Mouse (Mus musculus) stomach, embryonic 14.5 days (tissue): ENCODE data around the gene Mllt1. TPM values are rescaled to one million over a fixed set of nuclear protein-coding genes. Genes with fewer than 3 reads are reported as not detected.

Experiments
- ATAC-seq: fragments of 200-750 bp; cut with Nextera tagmentation; 2 replicates; pipeline ENCODE4 v1.8.0; 2017; ENCODE audit warnings: low read depth, moderate TSS enrichment; ENCODE audit not compliant: insufficient number of reproducible peaks, insufficient read depth, low FRiP score
- H3K27ac ChIP-seq: fragments of 300-500 bp; sonication (generic); 2 replicates; pipeline ENCODE4 v1.5.1; 2014; ENCODE audit warnings: mild to moderate bottlenecking, low read length, moderate library complexity, mixed read lengths
- H3K27me3 ChIP-seq: fragments of 300-500 bp; sonication (generic); 2 replicates; pipeline ENCODE4 v1.6.1; 2014; ENCODE audit warnings: low read length, control low read depth, mixed read lengths; ENCODE audit not compliant: control insufficient read depth, insufficient read depth
- H3K36me3 ChIP-seq: fragments of 300-500 bp; sonication (generic); 2 replicates; pipeline ENCODE4 v1.6.1; 2014; ENCODE audit warnings: mild to moderate bottlenecking, control low read depth, low read length, moderate library complexity, mixed read lengths; ENCODE audit not compliant: control insufficient read depth, insufficient read depth
- H3K4me1 ChIP-seq: fragments of 300-500 bp; sonication (generic); 2 replicates; pipeline ENCODE4 v1.6.1; 2014; ENCODE audit warnings: low read length, control low read depth, mixed read lengths; ENCODE audit not compliant: control insufficient read depth, insufficient read depth
- H3K4me2 ChIP-seq: fragments of 300-500 bp; sonication (generic); replicated peaks from 2 replicates; pipeline ENCODE4 v1.6.1; 2014; ENCODE audit warnings: low read depth, low read length, control low read depth
- H3K4me3 ChIP-seq: fragments of 300-500 bp; sonication (generic); 2 replicates; pipeline ENCODE4 v1.5.1; 2014; ENCODE audit warnings: low read depth, low read length, control low read depth
- H3K9ac ChIP-seq: fragments of 300-500 bp; sonication (generic); replicated peaks from 2 replicates; pipeline ENCODE4 v1.6.1; 2014; ENCODE audit warnings: low read depth, mild to moderate bottlenecking, control low read depth, low read length, moderate library complexity, mixed read lengths
- H3K9me3 ChIP-seq: fragments of 300-500 bp; sonication (generic); 2 replicates; pipeline ENCODE4 v1.6.1; 2016; ENCODE audit warnings: low read depth, low read length, control low read depth; ENCODE audit not compliant: control insufficient read depth
- WGBS: fragments of 180-500 bp; shearing (Covaris S2); extraction: QIAGEN DNeasy Blood & Tissue Kit; methylation state at CpG from one replicate; pipeline ENCODE4 v1.1.7; 2014; 5-methylcytosine and 5-hydroxymethylcytosine counted together
- polyA plus RNA-seq: library from polyadenylated mRNA; unstranded; fragments of >200 nt; fragmentation: Nextera tagmentation; extraction: Ambion mirVana; gene quantifications from 2 replicates; pipeline ENCODE4 v1.2.1, GENCODE M21; 2014

Gene Mllt1
- polyA plus RNA-seq, 1 experiment from 2014 or later, result 26.8 TPM

GRCm38 (mm10) chr17:56906166-56906565 lies 29.0 kb downstream of the Mllt1 start:
- no peak overlapping the region for H3K27ac ChIP-seq
- 0 out of 2 replicates have a peak, but pooled peaks cover 2% of the 10 kb centered on the region for H3K4me1 ChIP-seq
- peaks cover 25% of the 10 kb centered on the region for H3K36me3 ChIP-seq
- WGBS, result 93% methylated on average over 3 of the region's 3 CpGs
- no peak overlapping the region for H3K9ac ChIP-seq
- no peaks in the 10 kb centered on the region for H3K9me3 ChIP-seq
- no peak overlapping the region for H3K4me3 ChIP-seq
- no peaks in the 10 kb centered on the region for H3K27me3 ChIP-seq
- no peak overlapping the region for H3K4me2 ChIP-seq
- no peak for ATAC-seq

GRCm38 (mm10) chr17:56902698-56903097 lies 32.5 kb downstream of the Mllt1 start:
- WGBS, result 88% methylated on average over 5 of the region's 5 CpGs
- no peak overlapping the region for H3K27ac ChIP-seq
- H3K9me3 ChIP-seq, result no peaks in the 10 kb centered on the region
- peaks cover 57% of the 10 kb centered on the region for H3K36me3 ChIP-seq
- H3K4me2 ChIP-seq, result no peak overlapping the region
- H3K9ac ChIP-seq, result 0 out of 2 replicates have a peak overlapping the region, but pooled peaks have one; percentile 6
- no peak overlapping the region for H3K4me3 ChIP-seq
- no peak for ATAC-seq
- H3K27me3 ChIP-seq, result no peaks in the 10 kb centered on the region
- 0 out of 2 replicates have a peak, but pooled peaks cover 2% of the 10 kb centered on the region for H3K4me1 ChIP-seq

GRCm38 (mm10) chr17:56897630-56898195 lies 37.5 kb downstream of the Mllt1 start:
- 87% methylated on average over 7 of the region's 7 CpGs for WGBS

GRCm38 (mm10) chr17:56896513-56897129 lies 38.6 kb downstream of the Mllt1 start:
- no peak overlapping the region for H3K9ac ChIP-seq
- peaks cover 82% of the 10 kb centered on the region for H3K36me3 ChIP-seq
- no peaks in the 10 kb centered on the region for H3K27me3 ChIP-seq
- H3K9me3 ChIP-seq, result no peaks in the 10 kb centered on the region
- H3K4me1 ChIP-seq, result no peaks in the 10 kb centered on the region
- H3K4me2 ChIP-seq, result no peak overlapping the region
- WGBS, result 85% methylated on average over 6 of the region's 6 CpGs
- no peak overlapping the region for H3K4me3 ChIP-seq
- no peak overlapping the region for H3K27ac ChIP-seq
- no peak for ATAC-seq

More at GRCm38 (mm10) chr17:56897630-56898195, 37.5 kb downstream of the Mllt1 start:
- Histone ChIP-seq H3K4me3 (no peak overlapping the region), H3K27me3 (no peaks in the 10 kb centered on the region), H3K36me3 (peaks cover 84% of the 10 kb centered on the region), H3K9me3 (no peaks in the 10 kb centered on the region), H3K9ac (no peak overlapping the region), H3K4me1 (no peaks in the 10 kb centered on the region), H3K4me2 (no peak overlapping the region), H3K27ac (no peak overlapping the region)
- peak; percentile 75 for ATAC-seq

- Histone ChIP-seq H3K4me2 (no peak overlapping the region), H3K27me3 (no peaks in the 10 kb centered on the region), H3K27ac (no peak overlapping the region), H3K4me1 (no peaks in the 10 kb centered on the region), H3K9me3 (no peaks in the 10 kb centered on the region), H3K4me3 (no peak overlapping the region), H3K36me3 (peaks cover 75% of the 10 kb centered on the region), H3K9ac (no peak overlapping the region)
- no peak for ATAC-seq
- 90% methylated on average over 9 of the region's 9 CpGs for WGBS
These were observed 39.8 kb downstream of the Mllt1 start for GRCm38 (mm10) chr17:56895368-56895918.

GRCm38 (mm10) chr17:56890018-56890417 lies 45.2 kb downstream of the Mllt1 start:
- Histone ChIP-seq H3K27ac (no peak overlapping the region), H3K9me3 (peaks cover 4% of the 10 kb centered on the region; the same call in 1 of the 2 replicates), H3K4me1 (no peaks in the 10 kb centered on the region), H3K4me2 (no peak overlapping the region), H3K4me3 (no peak overlapping the region), H3K27me3 (no peaks in the 10 kb centered on the region), H3K9ac (no peak overlapping the region), H3K36me3 (peaks cover 32% of the 10 kb centered on the region)
- no peak for ATAC-seq
- WGBS, result 98% methylated on average over 2 of the region's 2 CpGs

- H3K4me1 ChIP-seq, result no peaks in the 10 kb centered on the region
- WGBS, result 88% methylated on average over 2 of the region's 3 CpGs
- peaks cover 12% of the 10 kb centered on the region for H3K36me3 ChIP-seq
- H3K9ac ChIP-seq, result no peak overlapping the region
- no peaks in the 10 kb centered on the region for H3K27me3 ChIP-seq
- H3K27ac ChIP-seq, result no peak overlapping the region
- no peak overlapping the region for H3K4me2 ChIP-seq
- ATAC-seq, result no peak
- H3K4me3 ChIP-seq, result no peak overlapping the region
- peaks cover 4% of the 10 kb centered on the region; the same call in 1 of the 2 replicates for H3K9me3 ChIP-seq
These were observed 47.2 kb downstream of the Mllt1 start for GRCm38 (mm10) chr17:56888050-56888449.

GRCm38 (mm10) chr17:56884809-56885208 lies 50.4 kb downstream of the Mllt1 start:
- no peak overlapping the region for H3K4me2 ChIP-seq
- H3K4me3 ChIP-seq, result no peak overlapping the region
- WGBS, result 88% methylated on average over 17 of the region's 17 CpGs
- peaks cover 4% of the 10 kb centered on the region; the same call in 1 of the 2 replicates for H3K9me3 ChIP-seq
- ATAC-seq, result no peak
- H3K36me3 ChIP-seq, result peaks cover 4% of the 10 kb centered on the region; the same call in 1 of the 2 replicates
- no peaks in the 10 kb centered on the region for H3K4me1 ChIP-seq
- no peak overlapping the region for H3K9ac ChIP-seq
- no peaks in the 10 kb centered on the region for H3K27me3 ChIP-seq
- H3K27ac ChIP-seq, result no peak overlapping the region
